Mouse (Mus musculus) stomach, embryonic 16.5 days (tissue): ENCODE results near the gene Akap5. TPM values are rescaled to one million over a fixed set of nuclear protein-coding genes. Genes with fewer than 3 reads are reported as not detected.

ENCODE experiments used
- ATAC-seq: fragments of 200-750 bp; cut with Nextera tagmentation; 2 replicates; pipeline ENCODE4 v1.8.0; 2017; ENCODE audit warnings: moderate number of reproducible peaks, moderate TSS enrichment; ENCODE audit not compliant: insufficient read depth, low FRiP score
- H3K27ac ChIP-seq: fragments of 300-500 bp; sonication (generic); 2 replicates; pipeline ENCODE4 v1.5.1; 2014; ENCODE audit warnings: low read length
- H3K27me3 ChIP-seq: fragments of 300-500 bp; sonication (generic); 2 replicates; pipeline ENCODE4 v1.6.1; 2014; ENCODE audit warnings: low read length, control low read depth, mixed read lengths; ENCODE audit not compliant: control insufficient read depth, insufficient read depth
- H3K36me3 ChIP-seq: fragments of 300-500 bp; sonication (generic); 2 replicates; pipeline ENCODE4 v1.6.1; 2014; ENCODE audit warnings: low read length; ENCODE audit not compliant: control insufficient read depth, insufficient read depth
- H3K4me1 ChIP-seq: fragments of 300-500 bp; sonication (generic); 2 replicates; pipeline ENCODE4 v1.6.1; 2014; ENCODE audit warnings: low read length, control low read depth, mixed read lengths; ENCODE audit not compliant: control insufficient read depth, insufficient read depth
- H3K4me2 ChIP-seq: fragments of 300-500 bp; sonication (generic); 2 replicates; pipeline ENCODE4 v1.6.1; 2014; ENCODE audit warnings: low read depth, low read length, mixed read lengths
- H3K4me3 ChIP-seq: fragments of 300-500 bp; sonication (generic); replicated peaks from 2 replicates; pipeline ENCODE4 v1.5.1; 2014; ENCODE audit warnings: mild to moderate bottlenecking, low read length
- H3K9ac ChIP-seq: fragments of 300-500 bp; sonication (generic); 2 replicates; pipeline ENCODE4 v1.6.1; 2014; ENCODE audit warnings: low read length
- H3K9me3 ChIP-seq: fragments of 300-500 bp; sonication (generic); replicated peaks from 2 replicates; pipeline ENCODE4 v1.6.1; 2016; ENCODE audit warnings: low read length, control low read depth; ENCODE audit not compliant: control insufficient read depth
- WGBS: fragments of 180-500 bp; shearing (Covaris S2); extraction: QIAGEN DNeasy Blood & Tissue Kit; methylation state at CpG from one replicate; pipeline ENCODE4 v1.1.7; 2014; 5-methylcytosine and 5-hydroxymethylcytosine counted together
- polyA plus RNA-seq: library from polyadenylated mRNA; unstranded; fragments of >200 nt; fragmentation: Nextera tagmentation; extraction: Ambion mirVana; gene quantifications from 2 replicates; pipeline ENCODE4 v1.2.1, GENCODE M21; 2015

Akap5 gene
- polyA plus RNA-seq, 1 experiment from 2014 or later, result 4.8 TPM

DNA sequence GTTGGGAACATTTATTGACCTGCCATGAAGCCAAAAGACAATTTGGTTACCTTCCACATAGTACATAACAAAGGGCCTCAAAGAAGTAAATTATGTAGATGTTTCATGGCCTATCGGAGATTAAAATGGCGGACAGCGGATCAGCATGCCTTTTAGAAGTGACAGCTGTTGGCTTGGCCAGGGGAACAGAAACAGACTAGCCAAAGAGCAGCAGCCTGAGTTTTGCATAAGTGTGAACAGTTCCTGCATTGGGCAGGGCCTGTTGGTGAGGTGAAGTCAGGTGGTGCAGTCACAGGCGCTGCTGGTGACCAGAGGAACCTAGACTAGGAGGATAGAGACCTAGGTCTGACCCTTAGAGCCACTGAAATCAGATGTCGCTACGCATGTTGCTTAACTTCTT lies 52.4 kb downstream of the Akap5 start:
- peaks cover 14% of the 10 kb centered on the region for H3K4me1 ChIP-seq
- no peak overlapping the region for H3K27ac ChIP-seq
- no peaks in the 10 kb centered on the region for H3K36me3 ChIP-seq
- no peaks in the 10 kb centered on the region for H3K27me3 ChIP-seq
- H3K9ac ChIP-seq, result no peak overlapping the region
- H3K4me3 ChIP-seq, result no peak overlapping the region
- WGBS, result 94% methylated on average over 6 of the region's 6 CpGs
- no peaks in the 10 kb centered on the region for H3K9me3 ChIP-seq
- H3K4me2 ChIP-seq, result no peak overlapping the region
- ATAC-seq, result no peak

DNA sequence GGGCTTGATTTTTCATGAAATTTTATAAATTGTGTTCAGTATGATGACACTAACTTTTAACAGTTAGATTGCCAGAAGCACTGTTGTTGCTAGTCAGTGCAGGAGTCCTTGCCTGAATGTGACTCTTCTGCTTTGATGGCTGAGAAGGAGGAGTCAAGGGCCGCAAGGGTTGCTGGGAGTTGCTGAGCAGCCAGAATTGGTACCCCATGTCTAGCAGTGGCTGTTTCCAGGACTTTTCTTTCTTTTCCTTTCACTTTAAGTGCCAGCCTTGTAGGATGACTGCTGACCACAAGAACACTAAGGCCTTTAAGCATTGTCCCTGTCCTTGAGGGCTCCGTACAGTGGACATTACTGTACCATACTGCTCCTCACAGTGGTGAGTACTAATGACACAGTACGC lies 53.0 kb downstream of the Akap5 start:
- Histone ChIP-seq H3K4me3 (no peak overlapping the region), H3K27ac (no peak overlapping the region), H3K9ac (no peak overlapping the region), H3K9me3 (no peaks in the 10 kb centered on the region), H3K27me3 (no peaks in the 10 kb centered on the region), H3K4me2 (no peak overlapping the region), H3K36me3 (no peaks in the 10 kb centered on the region), H3K4me1 (peaks cover 7% of the 10 kb centered on the region)
- WGBS, result 85% methylated on average over 3 of the region's 3 CpGs
- no peak for ATAC-seq

DNA sequence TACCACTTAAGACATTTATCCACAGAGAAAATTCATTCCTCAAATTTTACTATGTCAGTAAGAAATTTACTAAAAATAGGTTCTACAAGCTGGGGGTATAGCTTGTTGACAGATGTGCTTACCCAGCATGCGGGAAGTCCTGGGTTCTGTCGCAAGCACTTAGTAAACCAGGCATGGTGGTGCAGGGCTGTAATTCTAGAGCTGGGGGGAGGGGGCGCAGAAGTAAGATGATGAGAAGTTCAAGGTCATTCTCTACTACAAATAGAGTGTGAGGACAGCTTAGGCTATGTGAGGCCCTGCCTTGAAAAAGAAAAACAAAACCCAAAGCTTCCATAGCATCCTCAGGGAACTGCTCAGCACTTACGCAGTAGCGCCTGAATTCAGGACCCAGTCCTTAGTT lies 53.9 kb downstream of the Akap5 start:
- Histone ChIP-seq H3K4me1 (peaks cover 3% of the 10 kb centered on the region), H3K4me2 (no peak overlapping the region), H3K36me3 (no peaks in the 10 kb centered on the region), H3K27ac (no peak overlapping the region), H3K4me3 (no peak overlapping the region), H3K27me3 (no peaks in the 10 kb centered on the region), H3K9ac (no peak overlapping the region), H3K9me3 (no peaks in the 10 kb centered on the region)
- 77% methylated on average over 5 of the region's 5 CpGs for WGBS
- no peak for ATAC-seq

GRCm38 (mm10) chr12:76380151-76380550 lies 55.5 kb downstream of the Akap5 start:
- no peaks in the 10 kb centered on the region for H3K27me3 ChIP-seq
- WGBS, result 63% methylated on average over 7 of the region's 7 CpGs
- H3K4me3 ChIP-seq, result no peak overlapping the region
- peaks cover 3% of the 10 kb centered on the region; the same call in 1 of the 2 replicates for H3K4me1 ChIP-seq
- no peak for ATAC-seq
- H3K4me2 ChIP-seq, result no peak overlapping the region
- H3K9ac ChIP-seq, result no peak overlapping the region
- no peaks in the 10 kb centered on the region for H3K36me3 ChIP-seq
- H3K27ac ChIP-seq, result no peak overlapping the region
- H3K9me3 ChIP-seq, result no peaks in the 10 kb centered on the region

Other genes with a start within 250 kb of the Akap5 start
- 0.06 TPM in 1 of 2 replicates, not detected in the other for gene Esr2, start 147.6 kb upstream of the Akap5 start, polyA plus RNA-seq
- gene Tex21, start 78.1 kb upstream of the Akap5 start, polyA plus RNA-seq, result not detected in 2 replicates
- 80.1 and 82.4 TPM in 2 replicates for gene Mthfd1, start 69.6 kb upstream of the Akap5 start, polyA plus RNA-seq
- gene Zbtb25, start 44.7 kb downstream of the Akap5 start, polyA plus RNA-seq, result 11.0 and 12.0 TPM in 2 replicates
- gene Zbtb1, start 45.4 kb downstream of the Akap5 start, polyA plus RNA-seq, result 8.4 and 8.7 TPM in 2 replicates
- gene Hspa2, start 79.3 kb downstream of the Akap5 start, polyA plus RNA-seq, result 13.6 and 15.3 TPM in 2 replicates
- gene Ppp1r36, start 92.6 kb downstream of the Akap5 start, polyA plus RNA-seq, result 3.2 and 3.3 TPM in 2 replicates
- gene Plekhg3, start 206.0 kb downstream of the Akap5 start, polyA plus RNA-seq, result 10.2 and 11.6 TPM in 2 replicates